Mouse (Mus musculus) forebrain, embryonic 10.5 days (tissue): ENCODE measurements at regions not wholly inside any gene's neighbourhood (a gene's known extent, or its start where the extent isn't known, plus 50 kb on each side); places are given as distances from the start of the nearest gene placed in this dataset.

Source experiments
- DNase-seq: peaks from one replicate; pipeline ENCODE4 v3.0.0-alpha.2; 2017; ENCODE audit warnings: low spot score; ENCODE audit errors: extremely low spot score
- H3K27ac ChIP-seq: fragments of 300-500 bp; sonication (generic); 2 replicates; pipeline ENCODE4 v1.5.1; 2016; ENCODE audit warnings: mild to moderate bottlenecking
- H3K27me3 ChIP-seq: fragments of 300-500 bp; sonication (generic); 2 replicates; pipeline ENCODE4 v1.6.1; 2016; ENCODE audit warnings: mild to moderate bottlenecking; ENCODE audit not compliant: poor library complexity, severe bottlenecking
- H3K36me3 ChIP-seq: fragments of 300-500 bp; sonication (generic); replicated peaks from 2 replicates; pipeline ENCODE4 v1.6.1; 2016; ENCODE audit warnings: mild to moderate bottlenecking, moderate library complexity
- H3K4me1 ChIP-seq: fragments of 300-500 bp; sonication (generic); 2 replicates; pipeline ENCODE4 v1.6.1; 2016
- H3K4me3 ChIP-seq: fragments of 300-500 bp; sonication (generic); 2 replicates; pipeline ENCODE4 v1.5.1; 2016; ENCODE audit warnings: mild to moderate bottlenecking, moderate library complexity
- H3K9me3 ChIP-seq: fragments of 300-500 bp; sonication (generic); 2 replicates; pipeline ENCODE4 v1.6.1; 2016; ENCODE audit warnings: mild to moderate bottlenecking, moderate library complexity
- WGBS: fragments of 180-500 bp; shearing (Covaris S2); methylation state at CpG from one replicate; pipeline ENCODE4 v1.1.7; 2016; 5-methylcytosine and 5-hydroxymethylcytosine counted together

DNA sequence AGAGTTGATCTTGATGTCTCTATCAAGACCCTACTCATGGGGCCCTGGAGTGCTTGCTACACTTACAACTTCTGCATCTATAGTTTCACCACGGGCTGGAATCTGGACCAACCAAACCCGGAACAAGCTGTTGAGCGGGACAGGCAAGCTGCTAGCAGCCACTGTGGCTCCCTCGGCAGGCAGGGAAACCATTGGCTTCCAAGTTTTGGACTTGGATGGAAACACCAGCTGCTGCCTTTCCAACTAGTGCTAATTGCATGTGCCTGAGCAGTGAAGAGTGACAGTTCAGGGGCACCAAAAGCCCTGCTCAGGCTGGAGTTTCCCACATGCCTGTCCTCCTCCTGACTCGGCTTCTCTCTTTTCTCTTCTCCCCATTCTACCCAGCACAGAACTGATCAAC, 257.8 kb downstream of the Tcerg1l start:
- WGBS, result 90% methylated on average over 5 of the region's 5 CpGs
- no peak for DNase-seq
- Histone ChIP-seq H3K4me1 (no peaks in the 10 kb centered on the region), H3K27me3 (no peaks in the 10 kb centered on the region), H3K36me3 (no peaks in the 10 kb centered on the region), H3K4me3 (no peak overlapping the region), H3K9me3 (no peaks in the 10 kb centered on the region), H3K27ac (no peak overlapping the region)

DNA sequence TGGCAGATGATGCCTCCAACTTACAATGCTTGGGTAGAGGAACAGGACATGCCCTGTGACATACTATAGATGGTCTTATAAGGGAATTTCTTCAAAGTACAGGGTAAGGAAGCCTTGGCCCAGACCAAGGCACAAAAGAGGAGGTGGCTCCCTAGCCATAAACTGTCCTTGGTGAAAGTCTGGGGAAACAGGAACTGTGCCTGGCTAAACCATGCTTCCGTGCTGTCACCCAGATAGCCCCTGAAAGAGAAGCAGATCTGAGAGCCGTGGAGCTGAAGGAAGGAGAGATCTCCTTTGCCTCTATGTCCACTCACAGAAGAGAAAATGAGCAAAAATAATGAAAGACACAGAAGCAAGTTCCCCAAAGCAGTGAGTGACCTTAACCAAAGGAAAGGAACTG, 248.0 kb downstream of the Tcerg1l start:
- Histone ChIP-seq H3K27me3 (no peaks in the 10 kb centered on the region), H3K36me3 (no peaks in the 10 kb centered on the region), H3K4me3 (no peak overlapping the region), H3K4me1 (peaks cover 10% of the 10 kb centered on the region), H3K9me3 (no peaks in the 10 kb centered on the region), H3K27ac (no peak overlapping the region)
- WGBS, result 84% methylated on average over 2 of the region's 2 CpGs
- DNase-seq, result no peak

DNA sequence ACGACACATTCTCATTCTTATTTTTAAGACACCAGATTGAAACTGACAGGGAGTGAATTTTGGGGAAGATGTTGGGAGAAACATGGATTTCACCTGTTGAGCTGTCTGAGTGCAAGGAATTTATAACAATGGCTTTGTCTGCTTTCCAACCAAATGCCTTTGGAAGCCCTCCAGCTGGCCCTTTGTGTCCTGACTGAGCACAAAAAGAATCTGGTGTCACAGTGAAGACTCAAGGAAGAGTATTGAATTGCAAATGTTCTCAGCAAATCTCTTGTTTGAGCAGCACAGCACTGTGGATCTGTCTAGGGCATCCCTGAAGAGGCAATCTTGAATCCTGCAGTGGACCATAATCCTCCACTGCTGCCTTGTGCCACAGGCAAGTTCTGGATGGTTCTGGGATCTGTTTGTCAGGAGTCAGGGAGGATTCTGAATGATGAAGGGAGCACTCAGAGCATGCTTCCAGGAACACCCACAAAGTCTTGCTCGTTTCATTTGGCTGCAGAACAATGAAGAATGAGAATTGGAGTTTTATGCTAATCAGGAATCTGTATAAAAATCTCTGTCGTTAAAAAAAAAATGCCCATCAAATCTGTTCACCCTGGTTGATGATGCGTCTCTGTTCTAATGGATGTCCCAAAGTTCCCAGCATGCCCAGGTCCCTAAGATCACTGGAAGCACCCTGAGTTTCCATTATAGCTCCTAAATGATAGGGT, 243.9 kb downstream of the Tcerg1l start:
- H3K9me3 ChIP-seq, result no peaks in the 10 kb centered on the region
- H3K27me3 ChIP-seq, result no peaks in the 10 kb centered on the region
- H3K4me1 ChIP-seq, result peaks cover 10% of the 10 kb centered on the region
- no peaks in the 10 kb centered on the region for H3K36me3 ChIP-seq
- H3K27ac ChIP-seq, result no peak overlapping the region
- no peak overlapping the region for H3K4me3 ChIP-seq
- 58% methylated on average over 4 of the region's 4 CpGs for WGBS
- DNase-seq, result no peak
